Mouse (Mus musculus) liver, embryonic 13.5 days (tissue): ENCODE measurements at regions not wholly inside any gene's neighbourhood (a gene's known extent, or its start where the extent isn't known, plus 50 kb on each side); places are given as distances from the start of the nearest gene placed in this dataset.

Source experiments
- ATAC-seq: fragments of 200-750 bp; cut with Nextera tagmentation; 2 replicates; pipeline ENCODE4 v1.8.0; 2017; ENCODE audit warnings: low read depth, mild to moderate bottlenecking, moderate number of reproducible peaks, moderate library complexity
- DNase-seq: peaks from one replicate; pipeline ENCODE4 v3.0.0; 2022
- H3K27ac ChIP-seq: fragments of 300-500 bp; sonication (generic); 2 replicates; pipeline ENCODE4 v1.5.1; 2015; ENCODE audit warnings: moderate library complexity, mild to moderate bottlenecking, inconsistent platforms
- H3K27me3 ChIP-seq: fragments of 300-500 bp; sonication (generic); 2 replicates; pipeline ENCODE4 v1.6.1; 2015; ENCODE audit warnings: mild to moderate bottlenecking, inconsistent platforms
- H3K36me3 ChIP-seq: fragments of 300-500 bp; sonication (generic); 2 replicates; pipeline ENCODE4 v1.6.1; 2015; ENCODE audit warnings: mild to moderate bottlenecking, inconsistent platforms
- H3K4me1 ChIP-seq: fragments of 300-500 bp; sonication (generic); replicated peaks from 2 replicates; pipeline ENCODE4 v1.6.1; 2015; ENCODE audit warnings: inconsistent platforms
- H3K4me2 ChIP-seq: fragments of 300-500 bp; sonication (generic); 2 replicates; pipeline ENCODE4 v1.6.1; 2015; ENCODE audit warnings: inconsistent platforms, mild to moderate bottlenecking, moderate library complexity
- H3K4me3 ChIP-seq: fragments of 300-500 bp; sonication (generic); replicated peaks from 2 replicates; pipeline ENCODE4 v1.5.1; 2015; ENCODE audit warnings: mild to moderate bottlenecking, inconsistent platforms
- H3K9ac ChIP-seq: fragments of 300-500 bp; sonication (generic); 2 replicates; pipeline ENCODE4 v1.6.1; 2015; ENCODE audit warnings: mild to moderate bottlenecking, inconsistent platforms
- H3K9me3 ChIP-seq: fragments of 300-500 bp; sonication (generic); replicated peaks from 2 replicates; pipeline ENCODE4 v1.6.1; 2016; ENCODE audit warnings: inconsistent platforms
- WGBS: fragments of 180-500 bp; shearing (Covaris S2); methylation state at CpG from one replicate; pipeline ENCODE4 v1.1.7; 2015; ENCODE audit not compliant: insufficient replicate concordance; 5-methylcytosine and 5-hydroxymethylcytosine counted together

- DNase-seq = no peak
- no peaks in the 10 kb centered on the region for H3K36me3 ChIP-seq
- H3K4me3 ChIP-seq = no peak overlapping the region
- H3K27me3 ChIP-seq = no peaks in the 10 kb centered on the region
- H3K9ac ChIP-seq = no peak overlapping the region
- H3K4me1 ChIP-seq = no peaks in the 10 kb centered on the region
- H3K27ac ChIP-seq = no peak overlapping the region
- H3K9me3 ChIP-seq = no peaks in the 10 kb centered on the region
- WGBS = 46% methylated on average over 4 of the region's 4 CpGs
- ATAC-seq = no peak
- no peak overlapping the region for H3K4me2 ChIP-seq
These were observed 371.7 kb upstream of the Gm10131 start for GRCm38 (mm10) chr8:34483212-34483611.

- H3K9me3 ChIP-seq = no peaks in the 10 kb centered on the region
- no peak for DNase-seq
- ATAC-seq = no peak
- no peak overlapping the region for H3K27ac ChIP-seq
- H3K36me3 ChIP-seq = no peaks in the 10 kb centered on the region
- no peak overlapping the region for H3K4me3 ChIP-seq
- no peaks in the 10 kb centered on the region for H3K27me3 ChIP-seq
- H3K9ac ChIP-seq = no peak overlapping the region
- no peak overlapping the region for H3K4me2 ChIP-seq
- 73% methylated on average over 2 of the region's 2 CpGs for WGBS
- no peaks in the 10 kb centered on the region for H3K4me1 ChIP-seq
These were observed 371.1 kb upstream of the Gm10131 start for GRCm38 (mm10) chr8:34482676-34483075.

DNA sequence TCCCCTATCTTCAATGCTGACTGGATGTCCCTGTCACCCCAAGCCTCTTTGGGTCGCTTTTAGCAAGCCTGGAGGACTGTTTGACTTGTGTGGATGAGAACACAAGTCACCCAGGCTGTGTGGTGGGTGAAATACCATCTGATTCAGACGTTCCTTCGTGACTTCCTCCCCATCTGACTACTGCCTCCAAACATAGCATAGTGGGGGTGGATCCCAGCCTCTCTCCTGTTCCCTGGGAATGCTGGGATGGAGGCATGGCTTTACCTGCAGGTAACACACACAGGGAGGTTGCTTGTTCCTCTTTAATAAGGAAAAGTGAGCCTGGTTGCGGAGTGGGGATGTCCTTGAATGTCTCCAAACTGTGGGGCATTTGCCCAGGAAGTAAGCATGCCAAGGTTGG, 369.0 kb upstream of the Gm10131 start:
- no peaks in the 10 kb centered on the region for H3K9me3 ChIP-seq
- no peak overlapping the region for H3K4me2 ChIP-seq
- H3K36me3 ChIP-seq = no peaks in the 10 kb centered on the region
- H3K4me3 ChIP-seq = no peak overlapping the region
- no peak overlapping the region for H3K27ac ChIP-seq
- H3K9ac ChIP-seq = no peak overlapping the region
- DNase-seq = no peak
- ATAC-seq = no peak
- 47% methylated on average over 4 of the region's 4 CpGs for WGBS
- no peaks in the 10 kb centered on the region for H3K27me3 ChIP-seq
- H3K4me1 ChIP-seq = no peaks in the 10 kb centered on the region

- DNase-seq (no peak), ATAC-seq (no peak)
- Histone ChIP-seq H3K9me3 (no peaks in the 10 kb centered on the region), H3K4me1 (no peaks in the 10 kb centered on the region), H3K27me3 (no peaks in the 10 kb centered on the region), H3K4me2 (no peak overlapping the region), H3K27ac (no peak overlapping the region), H3K36me3 (no peaks in the 10 kb centered on the region), H3K4me3 (no peak overlapping the region), H3K9ac (no peak overlapping the region)
- 50% methylated on average over 3 of the region's 3 CpGs for WGBS
These were observed 367.4 kb upstream of the Gm10131 start for GRCm38 (mm10) chr8:34478891-34479290.

GRCm38 (mm10) chr8:34478465-34478864, 366.9 kb upstream of the Gm10131 start:
- H3K27ac ChIP-seq = no peak overlapping the region
- no peaks in the 10 kb centered on the region for H3K4me1 ChIP-seq
- H3K4me2 ChIP-seq = no peak overlapping the region
- no peaks in the 10 kb centered on the region for H3K27me3 ChIP-seq
- DNase-seq (no peak), ATAC-seq (peak; percentile 74)
- no peaks in the 10 kb centered on the region for H3K36me3 ChIP-seq
- H3K9me3 ChIP-seq = no peaks in the 10 kb centered on the region
- no peak overlapping the region for H3K9ac ChIP-seq
- no peak overlapping the region for H3K4me3 ChIP-seq
- WGBS = 49% methylated on average over 1 of the region's 1 CpGs

DNA sequence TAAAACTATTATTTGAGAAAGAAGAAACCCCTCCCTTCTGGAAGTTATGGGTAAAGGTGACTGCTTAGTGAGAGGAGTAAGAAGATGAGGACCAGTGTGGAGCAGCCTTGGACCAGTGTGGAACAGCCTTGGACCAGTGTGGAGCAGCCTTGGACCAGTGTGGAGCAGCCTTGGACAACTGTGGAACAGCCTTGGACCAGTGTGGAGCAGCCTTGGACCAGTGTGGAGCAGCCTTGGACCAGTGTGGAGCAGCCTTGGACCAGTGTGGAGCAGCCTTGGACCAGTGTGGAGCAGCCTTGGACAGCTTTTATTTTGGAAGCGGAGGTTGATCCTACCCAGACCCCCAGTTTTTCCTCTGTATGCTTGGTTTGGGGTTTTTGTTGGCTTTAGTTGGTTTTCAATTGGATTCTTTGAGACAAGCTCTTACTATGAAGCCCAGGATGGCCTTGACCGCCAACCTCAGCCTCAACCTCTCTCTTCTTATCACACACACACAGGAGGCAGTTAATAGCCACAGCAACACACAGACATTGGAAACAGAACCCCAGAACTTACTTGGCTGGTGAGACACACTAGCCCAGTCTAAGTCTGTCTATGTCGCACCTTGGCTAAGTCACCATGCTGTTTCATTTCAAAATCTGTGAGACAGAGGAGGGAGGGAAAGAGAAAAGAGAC, 364.7 kb upstream of the Gm10131 start:
- ATAC-seq = no peak
- H3K9ac ChIP-seq = no peak overlapping the region
- H3K4me1 ChIP-seq = no peaks in the 10 kb centered on the region
- H3K4me2 ChIP-seq = no peak overlapping the region
- no peak overlapping the region for H3K4me3 ChIP-seq
- DNase-seq = no peak
- no peaks in the 10 kb centered on the region for H3K27me3 ChIP-seq
- no peaks in the 10 kb centered on the region for H3K9me3 ChIP-seq
- H3K36me3 ChIP-seq = no peaks in the 10 kb centered on the region
- WGBS = 62% methylated on average over 3 of the region's 3 CpGs
- H3K27ac ChIP-seq = no peak overlapping the region

DNA sequence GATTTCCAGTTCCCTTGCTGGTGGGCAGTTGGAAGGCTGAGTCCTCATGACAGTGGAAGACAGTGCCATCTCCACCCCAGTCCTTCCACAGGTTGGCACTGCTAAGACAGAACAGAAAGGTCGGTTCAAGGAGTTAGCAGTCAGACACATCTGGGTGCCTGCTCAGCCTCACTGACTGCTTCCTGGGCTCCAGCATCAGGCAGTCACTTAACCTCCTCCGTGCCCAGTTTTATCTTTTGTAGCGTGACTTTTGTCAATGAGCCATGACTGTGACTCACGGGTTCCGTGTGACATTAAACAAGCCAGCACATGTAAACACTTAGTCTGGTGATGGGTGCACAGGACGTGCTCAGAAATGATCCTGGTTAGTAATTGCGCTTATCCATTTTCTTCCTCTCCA, 363.1 kb upstream of the Gm10131 start:
- DNase-seq = no peak
- Histone ChIP-seq H3K9me3 (no peaks in the 10 kb centered on the region), H3K27ac (no peak overlapping the region), H3K4me1 (no peaks in the 10 kb centered on the region), H3K36me3 (no peaks in the 10 kb centered on the region), H3K4me3 (no peak overlapping the region), H3K4me2 (no peak overlapping the region), H3K9ac (no peak overlapping the region), H3K27me3 (no peaks in the 10 kb centered on the region)
- ATAC-seq = no peak
- 68% methylated on average over 7 of the region's 7 CpGs for WGBS

DNA sequence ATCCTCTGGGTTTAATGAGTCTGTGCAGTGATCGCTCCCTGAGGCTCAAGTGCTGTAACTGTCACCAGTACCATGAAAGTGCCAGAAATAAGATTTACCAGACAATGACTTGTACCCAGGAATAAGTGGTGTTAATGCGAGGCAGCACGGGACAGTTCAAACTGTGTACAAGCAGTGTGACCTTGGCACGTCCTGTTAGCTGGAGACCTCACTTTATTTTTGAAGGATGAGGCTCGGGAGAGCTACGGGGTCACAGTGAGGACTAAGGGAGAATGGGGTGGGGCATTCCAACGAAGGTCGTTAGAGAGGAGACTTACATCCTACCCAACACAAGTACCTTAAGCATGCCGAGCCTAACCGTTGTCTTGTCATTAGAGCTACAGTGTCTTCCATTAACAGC, 362.2 kb upstream of the Gm10131 start:
- no peak overlapping the region for H3K27ac ChIP-seq
- DNase-seq = no peak

GRCm38 (mm10) chr8:34473301-34473700, 361.8 kb upstream of the Gm10131 start:
- H3K36me3 ChIP-seq = no peaks in the 10 kb centered on the region
- no peak for ATAC-seq
- H3K27me3 ChIP-seq = no peaks in the 10 kb centered on the region
- H3K4me1 ChIP-seq = no peaks in the 10 kb centered on the region
- H3K27ac ChIP-seq = no peak overlapping the region
- DNase-seq = no peak
- no peak overlapping the region for H3K9ac ChIP-seq
- H3K4me3 ChIP-seq = no peak overlapping the region
- H3K4me2 ChIP-seq = no peak overlapping the region
- 56% methylated on average over 1 of the region's 1 CpGs for WGBS
- H3K9me3 ChIP-seq = no peaks in the 10 kb centered on the region

More for the DNA sequence above, 362.2 kb upstream of the Gm10131 start:
- 62% methylated on average over 10 of the region's 10 CpGs for WGBS
- Histone ChIP-seq H3K9ac (no peak overlapping the region), H3K4me3 (no peak overlapping the region), H3K4me2 (no peak overlapping the region), H3K4me1 (no peaks in the 10 kb centered on the region), H3K27me3 (no peaks in the 10 kb centered on the region), H3K36me3 (no peaks in the 10 kb centered on the region), H3K9me3 (no peaks in the 10 kb centered on the region)
- no peak for ATAC-seq

- Histone ChIP-seq H3K4me2 (no peak overlapping the region), H3K9me3 (no peaks in the 10 kb centered on the region), H3K4me3 (no peak overlapping the region), H3K27ac (no peak overlapping the region), H3K9ac (no peak overlapping the region), H3K36me3 (no peaks in the 10 kb centered on the region), H3K27me3 (no peaks in the 10 kb centered on the region), H3K4me1 (no peaks in the 10 kb centered on the region)
- 27% methylated on average over 6 of the region's 6 CpGs for WGBS
- DNase-seq = no peak
- no peak for ATAC-seq
These were observed 361.3 kb upstream of the Gm10131 start for GRCm38 (mm10) chr8:34472846-34473245.

- no peak overlapping the region for H3K27ac ChIP-seq
- no peaks in the 10 kb centered on the region for H3K27me3 ChIP-seq
- WGBS = 36% methylated on average over 8 of the region's 8 CpGs
- no peaks in the 10 kb centered on the region for H3K36me3 ChIP-seq
- no peak overlapping the region for H3K9ac ChIP-seq
- H3K4me3 ChIP-seq = no peak overlapping the region
- DNase-seq = no peak
- no peaks in the 10 kb centered on the region for H3K9me3 ChIP-seq
- no peak overlapping the region for H3K4me2 ChIP-seq
- no peaks in the 10 kb centered on the region for H3K4me1 ChIP-seq
- ATAC-seq = no peak
These were observed 360.9 kb upstream of the Gm10131 start for GRCm38 (mm10) chr8:34472434-34472833.

DNA sequence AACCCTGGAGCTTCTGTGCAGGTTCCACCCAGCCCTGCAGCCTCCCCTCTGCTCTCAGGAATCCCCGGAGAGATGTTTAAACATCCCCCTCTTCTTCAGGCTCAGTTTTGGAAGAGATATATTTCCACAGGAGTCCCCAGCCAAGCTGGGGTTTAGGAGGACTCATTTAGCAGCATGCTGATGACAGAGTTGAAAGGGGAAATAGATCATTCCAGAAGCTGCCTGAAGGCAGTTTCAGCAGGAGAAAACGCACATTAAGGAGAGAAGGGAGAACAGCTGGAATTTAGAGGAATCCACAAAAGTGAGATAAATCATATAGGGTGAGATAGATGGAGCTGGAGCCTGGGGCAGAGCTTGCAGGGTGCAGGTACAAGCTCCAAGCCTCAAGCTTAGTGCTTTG, 357.6 kb upstream of the Gm10131 start:
- no peaks in the 10 kb centered on the region for H3K36me3 ChIP-seq
- DNase-seq = no peak
- no peak for ATAC-seq
- H3K4me3 ChIP-seq = no peak overlapping the region
- no peak overlapping the region for H3K4me2 ChIP-seq
- 45% methylated on average over 2 of the region's 2 CpGs for WGBS
- H3K9ac ChIP-seq = no peak overlapping the region
- no peaks in the 10 kb centered on the region for H3K4me1 ChIP-seq
- H3K9me3 ChIP-seq = no peaks in the 10 kb centered on the region
- H3K27me3 ChIP-seq = no peaks in the 10 kb centered on the region
- no peak overlapping the region for H3K27ac ChIP-seq
